Mouse (Mus musculus) ES-E14 (cell line): ENCODE results near the gene Slc4a1. TPM values are rescaled to one million over a fixed set of nuclear protein-coding genes. Genes with fewer than 3 reads are reported as not detected.

ENCODE experiments used
- DNase-seq: peaks from one replicate; pipeline ENCODE4 v3.0.0-alpha.2; 2013; ENCODE audit warnings: low read depth, low spot score
- H3K27ac ChIP-seq: 2 replicates; pipeline ENCODE4 v1.5.1; 2012; ENCODE audit warnings: low read depth, mild to moderate bottlenecking, low read length, moderate library complexity, mixed read lengths; ENCODE audit not compliant: poor library complexity, insufficient read depth, severe bottlenecking
- H3K36me3 ChIP-seq: 2 replicates; pipeline ENCODE4 v1.6.1; 2012; ENCODE audit warnings: mild to moderate bottlenecking, low read length, moderate library complexity, mixed read lengths; ENCODE audit not compliant: control insufficient read depth, poor library complexity, insufficient read depth, severe bottlenecking
- H3K4me1 ChIP-seq, 2 experiments: fragments of 150-350 bp in 1 of 2; sonication (generic) in 1 of 2; 2 replicates each; pipeline ENCODE4 v1.6.1; 2012; ENCODE audit warnings: low read length in 2 of 2, mild to moderate bottlenecking in 1 of 2, mixed read lengths in 1 of 2; ENCODE audit not compliant: control insufficient read depth in 2 of 2, insufficient read depth in 2 of 2, poor library complexity in 1 of 2
- H3K4me3 ChIP-seq, 2 experiments: fragments of 150-350 bp in 1 of 2; sonication (generic) in 1 of 2; 2 replicates each; pipeline ENCODE4 v1.5.1; 2012; ENCODE audit warnings: low read length in 2 of 2, low read depth in 1 of 2, mild to moderate bottlenecking in 1 of 2, mixed read lengths in 1 of 2; ENCODE audit not compliant: insufficient read depth in 1 of 2, poor library complexity in 1 of 2, severe bottlenecking in 1 of 2
- H3K9ac ChIP-seq: 2 replicates; pipeline ENCODE4 v1.6.1; 2012; ENCODE audit warnings: low read depth, mild to moderate bottlenecking, low read length, mixed read lengths; ENCODE audit not compliant: poor library complexity, insufficient read depth, severe bottlenecking
- H3K9me3 ChIP-seq: fragments of 150-350 bp; sonication (generic); 2 replicates; pipeline ENCODE4 v1.6.1; 2012; ENCODE audit warnings: low read depth, mild to moderate bottlenecking, low read length; ENCODE audit not compliant: control insufficient read depth, insufficient read depth
- CHD2 ChIP-seq: IDR thresholded peaks from 2 replicates; pipeline ENCODE4 v1.6.1; 2014; ENCODE audit warnings: mild to moderate bottlenecking, low read depth, low read length, inconsistent platforms
- HCFC1 ChIP-seq: IDR thresholded peaks from 2 replicates; pipeline ENCODE4 v1.6.1; 2012; ENCODE audit warnings: low read length, inconsistent platforms, borderline replicate concordance; ENCODE audit not compliant: insufficient read depth
- MAFK ChIP-seq: IDR thresholded peaks from 2 replicates; pipeline ENCODE4 v1.6.1; 2014; ENCODE audit warnings: mild to moderate bottlenecking, low read depth, low read length, inconsistent platforms; ENCODE audit not compliant: insufficient read depth
- ZC3H11A ChIP-seq: IDR thresholded peaks from 2 replicates; pipeline ENCODE4 v1.6.1; 2012; ENCODE audit warnings: low read depth, mild to moderate bottlenecking, inconsistent platforms, low read length, borderline replicate concordance
- ZNF384 ChIP-seq: IDR thresholded peaks from 2 replicates; pipeline ENCODE4 v1.6.1; 2012; ENCODE audit warnings: low read depth, low read length, inconsistent platforms
- in situ Hi-C, 2 experiments: fragments of 600-800 bp; cut with MboI; formaldehyde crosslinking; loops; one replicate each; pipeline ENCODE4 v1.15.1; 2025; ENCODE audit warnings: low sequenced_read_pairs in 2 of 2, inconsistent platforms in 1 of 2; ENCODE audit not compliant: unreplicated experiment in 2 of 2
- total RNA-seq: library from RNA; depleted of rRNA; stranded (reverse); fragments of 300-350 nt; gene quantifications from 2 replicates; pipeline ENCODE4 v1.2.3, GENCODE M21; 2012

Slc4a1 gene
- total RNA-seq, 1 experiment, result 0.18 TPM

GRCm38 (mm10) chr11:102338561-102338960 is 27.4 kb downstream of the Slc4a1 start:
- Histone ChIP-seq H3K36me3 (no peaks in the 10 kb centered on the region), H3K9me3 (no peaks in the 10 kb centered on the region), H3K27ac (no peak overlapping the region; the same call in 1 of the 2 replicates), H3K4me1 (peaks cover 21 to 24% of the 10 kb centered on the region in 2 experiments), H3K9ac (no peak overlapping the region), H3K4me3 (no peak overlapping the region)
- no peak for DNase-seq
- TF ChIP-seq HCFC1 (no peak), CHD2 (no peak), ZC3H11A (no peak), MAFK (no peak), ZNF384 (no peak)
- in situ Hi-C loops, result no loop called here

GRCm38 (mm10) chr11:102337921-102338320 is 28.1 kb downstream of the Slc4a1 start:
- no peak for DNase-seq
- in situ Hi-C loops, result no loop called here
- Histone ChIP-seq H3K9me3 (no peaks in the 10 kb centered on the region), H3K9ac (no peak overlapping the region), H3K36me3 (no peaks in the 10 kb centered on the region), H3K4me3 (no peak overlapping the region), H3K4me1 (peaks cover 21 to 22% of the 10 kb centered on the region in 2 experiments), H3K27ac (no peak overlapping the region)
- TF ChIP-seq ZNF384 (no peak), HCFC1 (no peak), ZC3H11A (no peak)

GRCm38 (mm10) chr11:102336191-102336590 is 29.8 kb downstream of the Slc4a1 start:
- Histone ChIP-seq H3K9ac (no peak overlapping the region), H3K36me3 (no peaks in the 10 kb centered on the region), H3K9me3 (no peaks in the 10 kb centered on the region), H3K4me3 (no peak overlapping the region), H3K4me1 (peaks cover 20 to 23% of the 10 kb centered on the region in 2 experiments), H3K27ac (no peak overlapping the region)
- in situ Hi-C loops, result no loop called here
- TF ChIP-seq CHD2 (no peak), MAFK (0 out of 2 replicates have a peak, but pooled peaks have one; percentile 27)
- DNase-seq, result no peak

GRCm38 (mm10) chr11:102334973-102335700 is 30.9 kb downstream of the Slc4a1 start:
- no peaks in the 10 kb centered on the region for H3K9me3 ChIP-seq
- H3K4me1 ChIP-seq, result peaks cover 20 to 28% of the 10 kb centered on the region in 2 experiments
- H3K4me3 ChIP-seq, result 0 out of 4 replicates have a peak overlapping the region, but pooled peaks of 1 of the 2 experiments have one; percentile 11
- in situ Hi-C loops, result no loop called here
- H3K27ac ChIP-seq, result peak overlapping the region; percentile 72; the same call in 1 of the 2 replicates
- no peak for TF ChIP-seq ZNF384
- TF ChIP-seq HCFC1, result no peak
- TF ChIP-seq ZC3H11A, result no peak
- TF ChIP-seq MAFK, result no peak
- no peak for TF ChIP-seq CHD2
- no peak for DNase-seq
- H3K9ac ChIP-seq, result peak overlapping the region; percentile 54; the same call in 1 of the 2 replicates
- H3K36me3 ChIP-seq, result no peaks in the 10 kb centered on the region

- DNase-seq, result no peak
- Histone ChIP-seq H3K36me3 (no peaks in the 10 kb centered on the region), H3K4me1 (peaks cover 23 to 26% of the 10 kb centered on the region in 2 experiments), H3K4me3 (no peak overlapping the region), H3K9ac (no peak overlapping the region), H3K27ac (peak overlapping the region; percentile 71; the same call in 1 of the 2 replicates), H3K9me3 (no peaks in the 10 kb centered on the region)
- in situ Hi-C loops, result no loop called here
- peak; percentile 96 for TF ChIP-seq ZNF384
- no peak for TF ChIP-seq ZC3H11A
These were observed 32.0 kb downstream of the Slc4a1 start for GRCm38 (mm10) chr11:102334010-102334409.
